Mouse (Mus musculus): ENCODE measurements around the gene Mmgt2. TPM values are rescaled to one million over a fixed set of nuclear protein-coding genes. Genes with fewer than 3 reads are reported as not detected.

The Mmgt2 gene
- polyA plus RNA-seq, 1 experiment: 38.8 TPM

- WGBS: 89% methylated on average over 4 of the region's 4 CpGs
- Histone ChIP-seq H3K4me3 (replicated peaks; ENCODE audit: extremely low read depth, low read depth, low read length) (no peak overlapping the region), H3K4me1 (ENCODE audit: control insufficient read depth, insufficient read depth, low read length) (peaks cover 3% of the 10 kb centered on the region; the same call in 1 of the 2 replicates)
- no peak for DNase-seq
- TF ChIP-seq CTCF (IDR thresholded peaks at IDR 0.05; ENCODE audit: insufficient read depth, low read length): no peak
- no peak for TF ChIP-seq POLR2A (IDR thresholded peaks at IDR 0.05; ENCODE audit: borderline replicate concordance, extremely low read depth, low read depth, low read length)
Measured at GRCm38 (mm10) chr11:62615456-62615855, 33.0 kb upstream of the Mmgt2 start.

- WGBS: 92% methylated on average over 8 of the region's 8 CpGs
Measured at GRCm38 (mm10) chr11:62621079-62621478, 27.4 kb upstream of the Mmgt2 start.

GRCm38 (mm10) chr11:62621586-62622283, 26.7 kb upstream of the Mmgt2 start:
- Histone ChIP-seq H3K4me3 (replicated peaks; ENCODE audit: extremely low read depth, low read depth, low read length) (no peak overlapping the region), H3K4me1 (ENCODE audit: control insufficient read depth, insufficient read depth, low read length) (no peaks in the 10 kb centered on the region)
- 82% methylated on average over 4 of the region's 4 CpGs for WGBS
- TF ChIP-seq POLR2A (IDR thresholded peaks at IDR 0.05; ENCODE audit: borderline replicate concordance, extremely low read depth, low read depth, low read length): no peak
- TF ChIP-seq CTCF (IDR thresholded peaks at IDR 0.05; ENCODE audit: insufficient read depth, low read length): no peak
- no peak for DNase-seq

More at GRCm38 (mm10) chr11:62621079-62621478, 27.4 kb upstream of the Mmgt2 start:
- no peak for DNase-seq
- Histone ChIP-seq H3K4me3 (replicated peaks; ENCODE audit: extremely low read depth, low read depth, low read length) (no peak overlapping the region), H3K4me1 (ENCODE audit: control insufficient read depth, insufficient read depth, low read length) (no peaks in the 10 kb centered on the region)
- TF ChIP-seq POLR2A (IDR thresholded peaks at IDR 0.05; ENCODE audit: borderline replicate concordance, extremely low read depth, low read depth, low read length): no peak

GRCm38 (mm10) chr11:62622850-62623249, 25.6 kb upstream of the Mmgt2 start:
- 82% methylated on average over 4 of the region's 4 CpGs for whole genome bisulfite sequencing
- no peak for DNase-seq
- Histone ChIP-seq H3K4me1 (ENCODE audit: control insufficient read depth, insufficient read depth, low read length) (no peaks in the 10 kb centered on the region), H3K4me3 (replicated peaks; ENCODE audit: extremely low read depth, low read depth, low read length) (no peak overlapping the region)
- TF ChIP-seq POLR2A (IDR thresholded peaks at IDR 0.05; ENCODE audit: borderline replicate concordance, extremely low read depth, low read depth, low read length): no peak
- no peak for TF ChIP-seq CTCF (IDR thresholded peaks at IDR 0.05; ENCODE audit: insufficient read depth, low read length)

- DNase-seq: no peak
- H3K4me1 ChIP-seq (ENCODE audit: control insufficient read depth, insufficient read depth, low read length): peaks cover 6% of the 10 kb centered on the region
- H3K4me3 ChIP-seq (replicated peaks; ENCODE audit: extremely low read depth, low read depth, low read length): no peak overlapping the region
- TF ChIP-seq POLR2A (IDR thresholded peaks at IDR 0.05; ENCODE audit: borderline replicate concordance, extremely low read depth, low read depth, low read length): no peak
- no peak for TF ChIP-seq CTCF (IDR thresholded peaks at IDR 0.05; ENCODE audit: insufficient read depth, low read length)
- WGBS: 62% methylated on average over 10 of the region's 10 CpGs
Measured at GRCm38 (mm10) chr11:62624341-62625291, 23.8 kb upstream of the Mmgt2 start.

- DNase-seq: no peak
- TF ChIP-seq POLR2A (IDR thresholded peaks at IDR 0.05; ENCODE audit: borderline replicate concordance, extremely low read depth, low read depth, low read length): no peak
- TF ChIP-seq CTCF (IDR thresholded peaks at IDR 0.05; ENCODE audit: insufficient read depth, low read length): no peak
- H3K4me3 ChIP-seq (replicated peaks; ENCODE audit: extremely low read depth, low read depth, low read length): no peak overlapping the region
- 21% methylated on average over 9 of the region's 9 CpGs for WGBS
- peaks cover 6% of the 10 kb centered on the region for H3K4me1 ChIP-seq (ENCODE audit: control insufficient read depth, insufficient read depth, low read length)
Measured at GRCm38 (mm10) chr11:62629352-62630224, 18.9 kb upstream of the Mmgt2 start.

- TF ChIP-seq POLR2A (IDR thresholded peaks at IDR 0.05; ENCODE audit: borderline replicate concordance, extremely low read depth, low read depth, low read length): no peak
- TF ChIP-seq CTCF (IDR thresholded peaks at IDR 0.05; ENCODE audit: insufficient read depth, low read length): no peak
- WGBS: 23% methylated on average over 11 of the region's 11 CpGs
Measured at GRCm38 (mm10) chr11:62630225-62630821, 18.1 kb upstream of the Mmgt2 start.

GRCm38 (mm10) chr11:62631138-62631537, 17.3 kb upstream of the Mmgt2 start:
- Histone ChIP-seq H3K4me1 (ENCODE audit: control insufficient read depth, insufficient read depth, low read length) (peaks cover 7% of the 10 kb centered on the region), H3K4me3 (replicated peaks; ENCODE audit: extremely low read depth, low read depth, low read length) (no peak overlapping the region)
- no peak for TF ChIP-seq CTCF (IDR thresholded peaks at IDR 0.05; ENCODE audit: insufficient read depth, low read length)
- no peak for DNase-seq
- WGBS: 82% methylated on average over 4 of the region's 4 CpGs

More at GRCm38 (mm10) chr11:62630225-62630821, 18.1 kb upstream of the Mmgt2 start:
- peaks cover 6% of the 10 kb centered on the region for H3K4me1 ChIP-seq (ENCODE audit: control insufficient read depth, insufficient read depth, low read length)
- no peak for DNase-seq
- H3K4me3 ChIP-seq (replicated peaks; ENCODE audit: extremely low read depth, low read depth, low read length): no peak overlapping the region

Measured in lung, adult 2 months (tissue).